Mouse (Mus musculus) adrenal gland, adult 2 months (tissue): ENCODE results near the gene Caap1. TPM values are rescaled to one million over a fixed set of nuclear protein-coding genes. Genes with fewer than 3 reads are reported as not detected.

Experiments used
- DNase-seq: peaks from one replicate; pipeline ENCODE4 v3.0.0; 2021
- polyA plus RNA-seq: library from polyadenylated mRNA; depleted of rRNA; stranded (reverse); fragments of >200 nt; gene quantifications from 2 replicates; pipeline ENCODE4 v1.2.3, GENCODE M21; 2012; rRNA removed
- total RNA-seq, 2 experiments: library from RNA; stranded (reverse); gene quantifications; 2 replicates each; pipeline ENCODE4 v1.2.3; 2021

Caap1 gene
- total and polyA plus RNA-seq, 3 experiments, result 1.8 to 9.4 (median 7.0) TPM

- DNase-seq, result peak; percentile 38
Observed at GRCm38 (mm10) chr4:94476749-94477399, 79.7 kb downstream of the Caap1 start.

DNA sequence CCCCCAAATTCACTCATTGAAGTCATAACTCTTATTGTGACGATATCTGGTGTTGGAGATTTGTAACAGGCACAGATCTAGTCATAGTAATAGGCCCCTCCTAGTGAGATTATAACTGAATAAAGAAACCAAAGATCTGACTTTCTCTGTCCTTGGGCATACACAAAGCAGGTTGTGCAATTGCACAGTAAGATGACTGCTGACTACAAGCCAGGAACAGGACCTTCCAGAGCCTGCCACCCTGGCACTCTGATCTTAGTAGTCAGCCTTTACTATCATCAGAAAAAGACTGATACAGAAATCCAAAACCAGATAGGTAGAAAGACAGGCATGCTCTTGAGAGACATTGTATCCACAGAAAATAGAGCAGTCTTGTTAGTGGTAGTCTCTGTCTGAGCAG, 83.3 kb downstream of the Caap1 start:
- DNase-seq, result peak; percentile 64

DNA sequence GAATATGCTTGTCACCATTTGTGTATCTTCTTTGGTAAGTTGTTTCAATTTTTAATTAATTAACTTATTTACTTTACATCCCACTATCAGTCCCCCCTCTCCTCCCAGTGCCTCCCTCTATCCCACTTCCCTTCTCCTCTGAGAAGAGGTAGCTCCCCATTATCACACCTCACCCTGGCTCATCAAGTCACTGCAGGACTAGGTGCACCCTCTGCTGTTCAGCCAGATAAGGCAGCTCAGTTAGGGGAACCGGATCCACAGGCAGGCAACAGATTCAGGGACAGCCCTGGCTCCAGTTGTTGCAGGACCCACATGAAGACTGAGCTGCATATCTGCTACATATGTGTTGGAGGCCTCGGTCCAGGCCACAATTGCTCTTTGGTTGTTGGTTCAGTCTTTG, 97.2 kb downstream of the Caap1 start:
- no peak for DNase-seq

DNA sequence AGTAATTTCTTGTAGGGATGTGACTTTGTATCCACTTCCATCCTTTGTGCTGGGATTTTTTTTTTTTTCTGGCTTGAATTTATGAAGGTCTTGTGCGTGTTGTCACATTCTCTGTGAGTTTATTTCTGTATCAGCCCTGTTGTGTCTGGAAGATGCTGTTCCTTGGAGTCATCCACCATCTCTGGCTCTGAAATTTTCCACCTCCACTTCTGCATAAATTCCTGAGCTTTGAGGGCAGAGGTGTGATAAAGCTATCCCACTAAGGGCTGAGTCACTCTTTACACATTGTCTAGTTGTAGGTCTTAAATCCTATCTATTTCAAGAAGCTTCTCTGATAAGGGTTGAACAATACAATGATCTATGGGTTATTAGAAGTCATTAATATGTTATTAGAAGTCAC, 101.7 kb downstream of the Caap1 start:
- DNase-seq, result no peak

Other genes with a start within 250 kb of the Caap1 start
- not detected for gene Gm10306, start 250 bp downstream of the Caap1 start, total RNA-seq
- gene Gm10306, start 250 bp downstream of the Caap1 start, polyA plus RNA-seq, result not detected in 2 replicates
- 10 to 100 TPM; 57.1 to 71.6 TPM for gene Plaa, start 46.4 kb upstream of the Caap1 start, total RNA-seq
- gene Plaa, start 46.4 kb upstream of the Caap1 start, polyA plus RNA-seq, result 78.8 and 102 TPM in 2 replicates
- 10 to 100 TPM; 13.4 to 18.8 TPM for gene Ift74, start 57.7 kb upstream of the Caap1 start, total RNA-seq
- gene Ift74, start 57.7 kb upstream of the Caap1 start, polyA plus RNA-seq, result 0.55 and 0.57 TPM in 2 replicates
- not detected for gene Lrrc19, start 93.3 kb upstream of the Caap1 start, total RNA-seq
- gene Lrrc19, start 93.3 kb upstream of the Caap1 start, polyA plus RNA-seq, result not detected in 2 replicates
- gene Tek, start 182.5 kb upstream of the Caap1 start, total RNA-seq, result 10 to 100 TPM; 40.4 to 59.5 TPM
- gene Tek, start 182.5 kb upstream of the Caap1 start, polyA plus RNA-seq, result 5.4 and 5.7 TPM in 2 replicates